Mouse (Mus musculus): ENCODE measurements at regions not wholly inside any gene's neighbourhood (a gene's known extent, or its start where the extent isn't known, plus 50 kb on each side); places are given as distances from the start of the nearest gene placed in this dataset.

GRCm38 (mm10) chr12:107056553-107056952 is 431.9 kb upstream of the 3110018I06Rik start:
- no peak for DNase-seq

- DNase-seq, result peak; percentile 86
These were observed 427.9 kb upstream of the 3110018I06Rik start for GRCm38 (mm10) chr12:107060514-107060913.

- DNase-seq, result no peak
These were observed 421.1 kb upstream of the 3110018I06Rik start for GRCm38 (mm10) chr12:107067346-107067745.

GRCm38 (mm10) chr12:107082541-107082940 is 405.9 kb upstream of the 3110018I06Rik start:
- no peak for DNase-seq

GRCm38 (mm10) chr12:107085058-107085905 is 403.1 kb upstream of the 3110018I06Rik start:
- no peak for DNase-seq

GRCm38 (mm10) chr12:107085906-107086655 is 402.4 kb upstream of the 3110018I06Rik start:
- no peak for DNase-seq

GRCm38 (mm10) chr12:107092151-107092550 is 396.3 kb upstream of the 3110018I06Rik start:
- no peak for DNase-seq

- peak; percentile 80 for DNase-seq
These were observed 395.1 kb upstream of the 3110018I06Rik start for GRCm38 (mm10) chr12:107093326-107093725.

- no peak for DNase-seq
These were observed 393.0 kb upstream of the 3110018I06Rik start for GRCm38 (mm10) chr12:107095409-107095808.

- DNase-seq, result no peak
These were observed 383.9 kb upstream of the 3110018I06Rik start for GRCm38 (mm10) chr12:107104570-107104969.

- no peak for DNase-seq
These were observed 383.4 kb upstream of the 3110018I06Rik start for GRCm38 (mm10) chr12:107105017-107105416.

GRCm38 (mm10) chr12:107111908-107112770 is 376.3 kb upstream of the 3110018I06Rik start:
- DNase-seq, result no peak

- no peak for DNase-seq
These were observed 370.1 kb upstream of the 3110018I06Rik start for GRCm38 (mm10) chr12:107118364-107118763.

GRCm38 (mm10) chr12:107119076-107119475 is 369.4 kb upstream of the 3110018I06Rik start:
- DNase-seq, result no peak

GRCm38 (mm10) chr12:107120486-107121186 is 367.8 kb upstream of the 3110018I06Rik start:
- no peak for DNase-seq

- no peak for DNase-seq
These were observed 366.4 kb upstream of the 3110018I06Rik start for GRCm38 (mm10) chr12:107121990-107122389.

- DNase-seq, result no peak
These were observed 364.8 kb upstream of the 3110018I06Rik start for GRCm38 (mm10) chr12:107123661-107124060.

- DNase-seq, result no peak
These were observed 364.1 kb upstream of the 3110018I06Rik start for GRCm38 (mm10) chr12:107124263-107124885.

GRCm38 (mm10) chr12:107125201-107125600 is 363.2 kb upstream of the 3110018I06Rik start:
- no peak for DNase-seq

GRCm38 (mm10) chr12:107126056-107126455 is 362.4 kb upstream of the 3110018I06Rik start:
- no peak for DNase-seq

- DNase-seq, result no peak
These were observed 360.8 kb upstream of the 3110018I06Rik start for GRCm38 (mm10) chr12:107127591-107127990.

GRCm38 (mm10) chr12:107129232-107129631 is 359.2 kb upstream of the 3110018I06Rik start:
- DNase-seq, result no peak
